Mouse (Mus musculus): ENCODE measurements around the gene Cadm3. TPM values are rescaled to one million over a fixed set of nuclear protein-coding genes. Genes with fewer than 3 reads are reported as not detected.

Cadm3 gene
- polyA plus RNA-seq (2012; rRNA removed): 0.29 and 0.35 TPM in 2 replicates

GRCm38 (mm10) chr1:173367356-173368046 is at the start of gene Cadm3:
Gene Cadm3 (minus strand): TSS chr1:173367695.

GRCm38 (mm10) chr1:173350372-173350957 is 17.0 kb downstream of the Cadm3 start, which contains the start of gene Aim2:
Gene Aim2 (plus strand): TSS chr1:173350879.

GRCm38 (mm10) chr1:173333312-173334253 is 33.9 kb downstream of the Cadm3 start, which contains the start of gene Ackr1:
Gene Ackr1 (minus strand): TSS chr1:173333750.

Other genes with a start within 250 kb of the Cadm3 start
- gene Olfr1408, start 230.3 kb downstream of the Cadm3 start, polyA plus RNA-seq (2012; rRNA removed): not detected in 2 replicates
- gene Olfr1406, start 177.1 kb downstream of the Cadm3 start, polyA plus RNA-seq (2012; rRNA removed): not detected in 2 replicates
- gene Olfr218, start 169.9 kb downstream of the Cadm3 start, polyA plus RNA-seq (2012; rRNA removed): not detected in 2 replicates
- not detected in 2 replicates for gene Olfr1404, start 155.3 kb downstream of the Cadm3 start, polyA plus RNA-seq (2012; rRNA removed)
- gene Fcer1a, start 140.5 kb downstream of the Cadm3 start, polyA plus RNA-seq (2012; rRNA removed): 0.02 TPM in 1 of 2 replicates, not detected in the other
- not detected in 2 replicates for gene Olfr418, start 101.7 kb downstream of the Cadm3 start, polyA plus RNA-seq (2012; rRNA removed)
- gene Mptx2, start 89.9 kb downstream of the Cadm3 start, polyA plus RNA-seq (2012; rRNA removed): not detected in 2 replicates
- gene Ackr1, start 33.9 kb downstream of the Cadm3 start, polyA plus RNA-seq (2012; rRNA removed): 46.1 and 54.9 TPM in 2 replicates
- gene Aim2, start 16.8 kb downstream of the Cadm3 start, polyA plus RNA-seq (2012; rRNA removed): 5.1 and 5.7 TPM in 2 replicates
- 0.16 and 0.20 TPM in 2 replicates for gene Ifi206, start 123.3 kb upstream of the Cadm3 start, polyA plus RNA-seq (2012; rRNA removed)
- 0.02 TPM in 1 of 2 replicates, not detected in the other for gene Ifi214, start 168.3 kb upstream of the Cadm3 start, polyA plus RNA-seq (2012; rRNA removed)
- gene Ifi213, start 231.6 kb upstream of the Cadm3 start, polyA plus RNA-seq (2012; rRNA removed): 0.15 and 0.21 TPM in 2 replicates